Comparison of ENCODE assay signal across 9 mouse cellular contexts in genomic region chr9:45415912-45416311, GRCm38 (mm10). TPM values are rescaled to one million over a fixed set of nuclear protein-coding genes. Genes with fewer than 3 reads are reported as not detected.
DNase-seq lines count a peak whose midpoint lies in the region; ATAC-seq and TF ChIP-seq lines count a peak whose summit lies in the region.
"Had no signal": no experiment of that assay in that cellular context is flagged by ENCODE, and none has a peak within 500 bp of the region (broad histone marks: within the 10 kb centered on the region; RNA-seq: fewer than 3 reads in every experiment).

No protein-coding gene starts in this region.

- H3K4me1 ChIP-seq in forebrain, embryonic 14.5 days (ENCODE audit: control insufficient read depth, insufficient read depth, low read length) = no peaks in the 10 kb centered on the region
- peaks cover 4% of the 10 kb centered on the region for H3K4me1 ChIP-seq in forebrain, embryonic 12.5 days
- peaks cover 7% of the 10 kb centered on the region for H3K4me1 ChIP-seq in neural tube, embryonic 15.5 days
- H3K4me1 ChIP-seq in lung, postnatal 0 days (ENCODE audit: insufficient read depth, low read depth, low read length) = no peaks in the 10 kb centered on the region
- no peaks in the 10 kb centered on the region for H3K4me1 ChIP-seq in stomach, postnatal 0 days (replicated peaks; ENCODE audit: control insufficient read depth, insufficient read depth)

- H3K27ac ChIP-seq in forebrain, embryonic 14.5 days (ENCODE audit: low read depth, low read length) = no peak overlapping the region
- H3K27ac ChIP-seq in forebrain, embryonic 12.5 days = no peak overlapping the region
- H3K27ac ChIP-seq in neural tube, embryonic 15.5 days (replicated peaks) = no peak overlapping the region
- no peak overlapping the region for H3K27ac ChIP-seq in lung, postnatal 0 days (ENCODE audit: low read length)
- H3K27ac ChIP-seq in stomach, postnatal 0 days (replicated peaks) = no peak overlapping the region
- H3K27ac ChIP-seq: heart, embryonic 13.5 days had no signal

- H3K27me3 ChIP-seq in forebrain, embryonic 14.5 days (replicated peaks; ENCODE audit: control insufficient read depth, insufficient read depth, low read length) = no peaks in the 10 kb centered on the region
- peaks cover 16% of the 10 kb centered on the region for H3K27me3 ChIP-seq in forebrain, embryonic 12.5 days
- 0 out of 2 replicates have a peak, but pooled peaks cover 3% of the 10 kb centered on the region for H3K27me3 ChIP-seq in neural tube, embryonic 15.5 days (replicated peaks)
- H3K27me3 ChIP-seq in lung, postnatal 0 days (replicated peaks; ENCODE audit: insufficient read depth, low read length) = no peaks in the 10 kb centered on the region
- H3K27me3 ChIP-seq in stomach, postnatal 0 days (ENCODE audit: control insufficient read depth, insufficient read depth, low read length) = no peaks in the 10 kb centered on the region

- H3K4me2 ChIP-seq in forebrain, embryonic 14.5 days (ENCODE audit: low read length) = no peak overlapping the region
- no peak overlapping the region for H3K4me2 ChIP-seq in forebrain, embryonic 12.5 days
- no peak overlapping the region for H3K4me2 ChIP-seq in neural tube, embryonic 15.5 days
- H3K4me2 ChIP-seq in lung, postnatal 0 days (replicated peaks; ENCODE audit: low read depth, low read length) = no peak overlapping the region
- H3K4me2 ChIP-seq in stomach, postnatal 0 days (replicated peaks; ENCODE audit: low read depth) = no peak overlapping the region
- H3K4me2 ChIP-seq: heart, embryonic 13.5 days had no signal

- WGBS in forebrain, embryonic 14.5 days = 41% methylated on average over 4 of the region's 4 CpGs
- 42% methylated on average over 4 of the region's 4 CpGs for WGBS in forebrain, embryonic 12.5 days
- WGBS in neural tube, embryonic 15.5 days = 42% methylated on average over 4 of the region's 4 CpGs
- 47% methylated on average over 4 of the region's 4 CpGs for WGBS in lung, postnatal 0 days
- 44% methylated on average over 4 of the region's 4 CpGs for WGBS in stomach, postnatal 0 days

- no peak overlapping the region for H3K4me3 ChIP-seq in forebrain, embryonic 14.5 days (ENCODE audit: low read depth, low read length)
- H3K4me3 ChIP-seq in forebrain, embryonic 12.5 days (replicated peaks) = no peak overlapping the region
- no peak overlapping the region for H3K4me3 ChIP-seq in neural tube, embryonic 15.5 days (replicated peaks)
- H3K4me3 ChIP-seq in lung, postnatal 0 days (ENCODE audit: low read depth, low read length) = no peak overlapping the region
- no peak overlapping the region for H3K4me3 ChIP-seq in stomach, postnatal 0 days (ENCODE audit: low read depth, low read length)
- H3K4me3 ChIP-seq: heart, embryonic 13.5 days had no signal

- TF ChIP-seq CTCF in lung, postnatal 0 days (IDR thresholded peaks at IDR 0.05) = peak; percentile 82
- peak; percentile 89 for TF ChIP-seq CTCF in stomach, postnatal 0 days (IDR thresholded peaks at IDR 0.05; ENCODE audit: low read depth)

- no peak for TF ChIP-seq EP300 in lung, postnatal 0 days (IDR thresholded peaks at IDR 0.05)
- TF ChIP-seq EP300 in stomach, postnatal 0 days (optimal IDR thresholded peaks at IDR 0.05) = no peak

- no peak overlapping the region for H3K9ac ChIP-seq in forebrain, embryonic 14.5 days (ENCODE audit: low read length)
- no peak overlapping the region for H3K9ac ChIP-seq in forebrain, embryonic 12.5 days
- no peak overlapping the region for H3K9ac ChIP-seq in neural tube, embryonic 15.5 days (replicated peaks)
- no peak overlapping the region for H3K9ac ChIP-seq in lung, postnatal 0 days (replicated peaks; ENCODE audit: low read depth)
- no peak overlapping the region for H3K9ac ChIP-seq in stomach, postnatal 0 days (ENCODE audit: low read length)
- H3K9ac ChIP-seq: heart, embryonic 13.5 days had no signal

- DNase-seq in forebrain, embryonic 14.5 days (ENCODE audit: low spot score) = peak; percentile 78
- peak; percentile 26 for DNase-seq in neural tube, embryonic 10.5 days (ENCODE audit: extremely low spot score, low spot score)
- DNase-seq in cerebellum, postnatal 10 days = peak; percentile 87 to 91
- peak; percentile 53 for DNase-seq in induced T-regulatory cell, adult 2 months (ENCODE audit: low read depth)
- DNase-seq in lung, postnatal 0 days (ENCODE audit: low spot score) = no peak
- peak; percentile 60 for DNase-seq in stomach, postnatal 0 days (ENCODE audit: low spot score)

- ATAC-seq in forebrain, embryonic 14.5 days = peak; percentile 31; the same call in 1 of the 2 replicates
- no peak for ATAC-seq in forebrain, embryonic 12.5 days (ENCODE audit: low FRiP score)
- ATAC-seq in neural tube, embryonic 15.5 days (ENCODE audit: low FRiP score) = no peak
- no peak for ATAC-seq in lung, postnatal 0 days
- ATAC-seq in stomach, postnatal 0 days (ENCODE audit: low FRiP score, low TSS enrichment) = no peak

- H3K36me3 ChIP-seq in forebrain, embryonic 14.5 days (ENCODE audit: control insufficient read depth, insufficient read depth, low read length) = no peaks in the 10 kb centered on the region
- no peaks in the 10 kb centered on the region for H3K36me3 ChIP-seq in forebrain, embryonic 12.5 days (replicated peaks)
- no peaks in the 10 kb centered on the region for H3K36me3 ChIP-seq in neural tube, embryonic 15.5 days
- no peaks in the 10 kb centered on the region for H3K36me3 ChIP-seq in lung, postnatal 0 days (ENCODE audit: insufficient read depth, low read length)
- H3K36me3 ChIP-seq in stomach, postnatal 0 days (ENCODE audit: control insufficient read depth, insufficient read depth, low read length) = no peaks in the 10 kb centered on the region
- H3K36me3 ChIP-seq: heart, embryonic 13.5 days had no signal

- no peaks in the 10 kb centered on the region for H3K9me3 ChIP-seq in forebrain, embryonic 14.5 days (replicated peaks; ENCODE audit: control insufficient read depth, low read length)
- H3K9me3 ChIP-seq in forebrain, embryonic 12.5 days = no peaks in the 10 kb centered on the region
- no peaks in the 10 kb centered on the region for H3K9me3 ChIP-seq in neural tube, embryonic 15.5 days (replicated peaks)
- H3K9me3 ChIP-seq in lung, postnatal 0 days (ENCODE audit: low read length) = no peaks in the 10 kb centered on the region
- H3K9me3 ChIP-seq in stomach, postnatal 0 days (ENCODE audit: control insufficient read depth, low read length) = no peaks in the 10 kb centered on the region
- H3K9me3 ChIP-seq: heart, embryonic 13.5 days had no signal

RNA-seq across cellular contexts. Expression of gene Dscaml1, which starts 10.5 kb away (rescaled TPM):
- polyA plus RNA-seq in forebrain, embryonic 14.5 days (2014; fragmentation: Nextera tagmentation; extraction: Ambion mirVana) = 11.3 and 15.0 TPM in 2 replicates
- polyA plus RNA-seq in forebrain, embryonic 12.5 days (2016; fragmentation: Nextera tagmentation; extraction: Ambion mirVana) = 7.0 and 8.9 TPM in 2 replicates
- polyA plus RNA-seq in neural tube, embryonic 15.5 days (2015; fragmentation: Nextera tagmentation; extraction: Ambion mirVana) = 12.4 and 16.4 TPM in 2 replicates
- 0.16 and 0.19 TPM in 2 replicates for polyA plus RNA-seq in lung, postnatal 0 days (2015; fragmentation: Nextera tagmentation; extraction: Ambion mirVana)
- polyA plus RNA-seq in stomach, postnatal 0 days (2015; fragmentation: Nextera tagmentation; extraction: Ambion mirVana) = 0.17 and 0.23 TPM in 2 replicates

RNA-seq across cellular contexts. Expression of gene Fxyd2, which starts 16.4 kb away (rescaled TPM):
- polyA plus RNA-seq in forebrain, embryonic 14.5 days (2014; fragmentation: Nextera tagmentation; extraction: Ambion mirVana) = 5.2 and 6.2 TPM in 2 replicates
- 2.0 and 2.3 TPM in 2 replicates for polyA plus RNA-seq in forebrain, embryonic 12.5 days (2016; fragmentation: Nextera tagmentation; extraction: Ambion mirVana)
- 9.8 and 13.6 TPM in 2 replicates for polyA plus RNA-seq in neural tube, embryonic 15.5 days (2015; fragmentation: Nextera tagmentation; extraction: Ambion mirVana)
- 1.2 and 1.5 TPM in 2 replicates for polyA plus RNA-seq in lung, postnatal 0 days (2015; fragmentation: Nextera tagmentation; extraction: Ambion mirVana)
- polyA plus RNA-seq in stomach, postnatal 0 days (2015; fragmentation: Nextera tagmentation; extraction: Ambion mirVana) = 1.3 and 2.2 TPM in 2 replicates

RNA-seq across cellular contexts. Expression of gene Fxyd6, which starts 45.9 kb away (rescaled TPM):
- polyA plus RNA-seq in forebrain, embryonic 14.5 days (2014; fragmentation: Nextera tagmentation; extraction: Ambion mirVana) = 355 and 413 TPM in 2 replicates
- 206 TPM in 2 replicates for polyA plus RNA-seq in forebrain, embryonic 12.5 days (2016; fragmentation: Nextera tagmentation; extraction: Ambion mirVana)
- polyA plus RNA-seq in neural tube, embryonic 15.5 days (2015; fragmentation: Nextera tagmentation; extraction: Ambion mirVana) = 442 and 531 TPM in 2 replicates
- polyA plus RNA-seq in lung, postnatal 0 days (2015; fragmentation: Nextera tagmentation; extraction: Ambion mirVana) = 13.4 and 13.5 TPM in 2 replicates
- polyA plus RNA-seq in stomach, postnatal 0 days (2015; fragmentation: Nextera tagmentation; extraction: Ambion mirVana) = 50.3 and 66.9 TPM in 2 replicates
